Mouse (Mus musculus): ENCODE data around the gene Nat8f4.
"Not testable (repeated sequence)": the region's sequence is repeated elsewhere in the genome, so short reads cannot be mapped to it uniquely, and the experiment has no call there.

Nat8f4 gene

DNA sequence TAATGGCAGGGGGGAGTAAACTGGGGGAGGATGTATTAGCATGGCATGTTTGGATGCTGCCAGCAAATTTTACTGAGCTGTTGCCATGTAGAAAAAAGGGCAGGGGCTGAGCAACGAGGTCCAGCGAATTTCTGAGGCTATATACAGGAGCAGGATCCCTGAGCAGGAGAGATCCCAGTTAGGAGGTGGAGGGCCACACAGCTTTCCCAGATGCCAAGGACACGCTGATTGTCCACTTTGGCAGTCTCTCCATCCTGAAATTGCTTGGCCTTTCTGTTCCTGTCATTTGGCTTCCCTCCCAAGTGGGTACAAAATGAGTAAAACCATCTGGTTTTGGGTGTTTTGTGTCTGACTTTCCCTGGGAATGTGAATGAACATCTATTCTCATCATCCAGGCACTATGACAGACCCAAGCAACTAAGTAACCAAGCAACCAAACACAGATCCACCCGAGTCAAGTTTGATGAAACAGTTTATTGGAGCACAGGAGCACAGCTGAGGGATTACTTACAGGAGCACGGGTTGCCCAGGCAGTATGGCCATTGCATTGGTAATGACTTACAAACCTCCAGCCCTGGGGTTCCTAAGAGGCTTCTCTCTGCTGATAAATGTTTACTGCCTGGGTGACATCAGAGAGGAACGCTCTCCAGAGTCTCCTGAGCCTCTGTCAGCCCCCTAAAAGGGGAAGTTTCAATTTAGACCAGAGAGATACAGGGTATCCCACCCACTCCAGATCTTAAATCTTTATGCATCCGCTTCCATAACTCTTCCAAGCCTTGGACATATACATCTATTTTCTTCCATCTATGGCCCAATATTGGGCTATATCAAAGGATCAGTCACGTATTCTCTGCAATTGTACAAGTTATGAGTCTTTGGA, 5.8 kb downstream of the Nat8f4 start:
- not testable (repeated sequence) for DNase-seq (ENCODE audit: low spot score)

DNA sequence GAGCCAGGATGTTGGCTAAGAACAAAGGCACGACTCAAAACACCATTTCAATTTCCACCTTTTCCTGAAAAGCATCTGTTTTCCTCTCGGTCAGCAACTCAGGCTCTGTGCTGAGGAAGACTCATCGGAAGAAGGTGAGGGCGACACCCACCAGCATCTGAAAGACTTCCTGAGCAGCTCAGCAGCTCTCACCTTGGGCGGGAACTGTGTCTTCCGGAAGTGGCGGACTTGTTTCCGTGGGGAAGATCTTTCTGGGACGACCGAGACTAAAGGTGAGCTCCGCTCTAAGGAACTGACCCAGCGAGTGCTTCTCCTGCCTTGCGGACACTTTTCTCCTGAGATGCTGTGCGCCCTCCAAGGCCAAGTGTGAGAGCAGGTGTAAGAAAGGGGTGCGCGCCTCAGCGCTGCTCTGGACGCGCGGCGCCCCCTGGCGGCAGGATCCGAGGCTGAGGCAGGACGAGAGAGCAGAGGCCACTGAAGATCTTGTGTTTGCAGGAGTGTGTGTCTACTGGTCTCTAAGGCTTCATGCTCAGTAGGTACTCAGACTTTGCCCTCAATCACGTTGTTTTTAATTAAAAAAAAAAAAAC, 9.5 kb downstream of the Nat8f4 start:
- not testable (repeated sequence) for DNase-seq (ENCODE audit: low spot score)

DNA sequence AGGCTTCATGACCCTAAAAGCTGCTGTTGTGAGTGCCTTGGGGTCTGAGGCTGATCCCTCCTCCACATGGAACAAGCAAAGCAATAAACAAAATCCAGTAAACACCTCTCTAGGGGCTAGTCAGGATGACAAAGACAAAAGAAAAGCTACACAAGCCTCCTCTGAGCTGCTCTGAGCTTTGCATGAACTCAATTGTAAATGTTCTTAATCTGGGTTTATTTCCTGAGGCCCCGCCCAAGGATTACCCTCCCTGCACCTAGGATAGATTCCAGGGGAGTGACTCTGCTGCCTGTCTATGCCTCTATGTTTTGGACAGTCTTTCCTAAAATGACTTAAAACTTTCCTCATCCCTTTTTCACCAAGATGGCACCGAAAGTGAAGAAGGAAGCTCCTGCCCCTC, 15.7 kb downstream of the Nat8f4 start:
- DNase-seq (ENCODE audit: low spot score) = no peak

DNA sequence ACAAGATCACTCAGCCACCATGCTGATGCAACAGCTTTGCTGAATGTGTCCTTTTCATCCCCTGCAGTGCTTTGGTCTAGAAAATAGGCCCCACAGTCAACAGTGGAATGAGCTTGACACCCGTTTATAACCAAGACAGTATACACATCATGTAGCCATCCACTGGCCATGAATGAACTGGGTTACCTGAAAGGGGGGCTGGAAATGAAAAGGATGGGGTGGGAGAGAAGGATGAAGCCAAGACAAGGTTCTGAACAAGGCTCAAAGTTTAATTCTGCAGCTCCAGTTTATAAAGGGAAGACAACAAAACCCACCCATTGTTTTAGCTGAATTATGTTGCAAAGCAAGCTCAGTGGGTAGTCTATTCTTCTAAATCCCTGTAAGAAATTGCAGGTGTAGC, 20.4 kb downstream of the Nat8f4 start:
- no peak for DNase-seq (ENCODE audit: low spot score)

DNA sequence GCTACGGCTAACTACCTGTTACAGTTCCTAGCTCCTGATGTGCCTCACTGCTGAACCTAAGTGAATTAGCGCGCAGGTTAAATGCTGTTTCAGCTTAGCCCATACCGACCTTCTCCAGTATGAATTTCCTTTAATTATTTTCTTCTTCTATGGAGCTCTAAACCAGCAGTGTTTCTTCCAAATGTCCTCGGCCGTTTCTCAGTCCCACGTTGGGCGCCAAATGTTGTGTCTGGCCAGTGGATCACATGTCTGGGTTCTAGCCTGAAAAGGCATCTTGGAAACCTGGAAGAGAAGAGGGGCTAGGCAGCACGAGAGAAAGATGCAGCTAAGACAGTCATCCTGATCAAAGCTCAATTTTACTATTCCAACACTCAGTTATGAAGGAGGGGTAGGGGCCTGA, 21.4 kb downstream of the Nat8f4 start:
- not testable (repeated sequence) for DNase-seq (ENCODE audit: low spot score)

DNA sequence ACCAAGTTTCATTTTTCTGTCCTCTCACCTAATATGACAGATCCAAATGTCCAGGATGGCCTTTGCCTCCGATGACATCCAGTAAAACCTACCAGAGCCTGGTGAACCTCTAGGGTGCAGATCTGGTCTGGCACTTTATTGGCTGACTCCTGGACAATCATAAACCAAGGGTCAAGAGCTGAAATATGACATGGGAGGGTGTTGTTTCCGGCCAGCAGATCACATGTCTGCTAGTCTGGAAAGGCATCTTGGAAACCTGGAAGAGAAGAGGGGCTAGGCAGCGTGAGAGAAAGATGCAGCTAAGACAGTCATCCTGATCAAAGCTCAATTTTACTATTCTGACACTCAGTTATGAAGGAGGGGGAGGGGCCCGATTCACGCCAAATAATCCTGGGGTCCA, 35.7 kb downstream of the Nat8f4 start, which contains the start of gene Nat8f2:
Nat8f2 (minus strand) TSS at position 153 of the 400 bp plus-strand sequence.
- not testable (repeated sequence) for DNase-seq (ENCODE audit: low spot score)

DNA sequence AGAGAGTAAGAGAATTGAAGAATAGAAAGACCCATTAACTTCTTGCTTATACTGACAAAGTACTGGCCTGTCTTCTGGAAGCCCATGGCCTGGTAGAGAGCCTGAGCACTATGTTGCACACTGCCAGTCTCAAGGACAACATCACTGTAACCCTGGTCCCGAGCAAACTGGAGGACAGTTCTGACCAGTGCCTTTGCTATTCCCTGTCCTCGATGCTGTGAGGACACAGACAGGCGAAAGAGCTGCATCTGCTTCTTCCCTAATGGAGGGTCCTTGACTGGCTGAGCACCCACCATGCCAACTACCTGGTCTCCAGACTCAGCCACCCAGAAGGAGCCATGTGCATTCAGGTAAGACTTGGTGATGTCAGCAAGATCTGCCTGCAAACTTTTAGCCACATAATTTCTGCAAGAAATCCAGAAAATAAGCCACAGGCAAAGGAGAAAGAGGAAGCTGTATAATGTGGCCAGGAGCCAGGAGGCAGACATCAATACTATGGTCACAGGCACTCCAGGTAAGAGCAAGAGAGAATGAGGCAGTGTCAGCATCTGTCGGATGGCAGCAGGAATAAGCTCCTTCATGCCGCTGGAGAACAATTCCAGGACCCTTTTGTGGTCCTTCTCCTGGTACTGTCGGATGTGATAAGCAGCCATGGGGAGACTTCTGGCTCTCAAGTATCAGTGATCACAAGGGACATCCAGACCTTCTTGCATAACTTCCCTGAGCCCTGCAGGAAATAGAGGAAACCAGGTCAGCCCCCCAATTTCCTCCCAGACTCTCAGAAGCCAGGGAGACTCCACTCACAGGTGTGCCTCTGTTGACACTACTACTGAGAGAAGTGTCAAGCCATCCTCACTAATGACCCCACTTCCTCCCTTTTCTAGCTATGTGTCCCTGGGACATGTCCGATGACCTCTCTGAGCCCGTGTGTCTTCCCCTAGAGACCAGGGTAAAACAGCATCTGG, 36.7 kb downstream of the Nat8f4 start:
- no peak for DNase-seq (ENCODE audit: low spot score)

DNA sequence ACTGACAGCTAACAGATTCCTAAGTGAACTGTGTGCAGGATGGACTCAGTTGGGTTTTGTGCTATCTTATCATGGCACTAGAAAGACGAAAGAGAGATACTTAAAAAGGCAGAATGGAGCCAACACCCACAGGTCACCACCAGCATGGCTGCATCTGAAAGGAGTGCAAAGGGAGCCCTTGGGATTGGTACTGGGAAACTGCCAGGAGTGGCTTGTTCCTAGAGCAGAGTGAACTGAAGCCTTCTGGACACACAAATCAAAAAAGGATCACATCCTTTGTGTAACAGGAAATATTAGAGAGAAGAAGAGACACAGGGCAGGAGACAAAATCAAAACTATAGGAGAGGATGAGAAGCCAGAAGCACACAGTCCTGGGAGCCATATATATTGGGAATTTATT, 37.7 kb downstream of the Nat8f4 start:
- DNase-seq (ENCODE audit: low spot score) = not testable (repeated sequence)

DNA sequence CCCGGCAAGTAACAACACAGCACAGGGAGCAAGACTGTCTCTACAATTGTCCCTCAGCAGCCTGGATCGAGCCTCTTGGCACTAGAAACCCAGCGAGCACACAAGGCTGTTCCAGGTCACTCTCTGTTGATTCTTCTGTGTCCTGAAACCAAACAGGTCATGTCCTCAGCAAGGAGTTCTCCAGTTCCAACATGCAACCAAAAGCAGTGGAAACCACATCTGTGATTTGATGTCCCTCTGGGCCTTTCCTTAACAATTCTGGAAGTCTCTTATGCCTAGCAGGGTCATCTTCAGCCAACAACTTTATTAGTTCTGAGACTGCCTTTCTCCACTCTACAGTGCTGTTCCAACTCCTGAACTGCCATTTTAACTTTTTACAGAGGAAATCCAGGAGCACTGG, 38.5 kb downstream of the Nat8f4 start:
- not testable (repeated sequence) for DNase-seq (ENCODE audit: low spot score)

DNA sequence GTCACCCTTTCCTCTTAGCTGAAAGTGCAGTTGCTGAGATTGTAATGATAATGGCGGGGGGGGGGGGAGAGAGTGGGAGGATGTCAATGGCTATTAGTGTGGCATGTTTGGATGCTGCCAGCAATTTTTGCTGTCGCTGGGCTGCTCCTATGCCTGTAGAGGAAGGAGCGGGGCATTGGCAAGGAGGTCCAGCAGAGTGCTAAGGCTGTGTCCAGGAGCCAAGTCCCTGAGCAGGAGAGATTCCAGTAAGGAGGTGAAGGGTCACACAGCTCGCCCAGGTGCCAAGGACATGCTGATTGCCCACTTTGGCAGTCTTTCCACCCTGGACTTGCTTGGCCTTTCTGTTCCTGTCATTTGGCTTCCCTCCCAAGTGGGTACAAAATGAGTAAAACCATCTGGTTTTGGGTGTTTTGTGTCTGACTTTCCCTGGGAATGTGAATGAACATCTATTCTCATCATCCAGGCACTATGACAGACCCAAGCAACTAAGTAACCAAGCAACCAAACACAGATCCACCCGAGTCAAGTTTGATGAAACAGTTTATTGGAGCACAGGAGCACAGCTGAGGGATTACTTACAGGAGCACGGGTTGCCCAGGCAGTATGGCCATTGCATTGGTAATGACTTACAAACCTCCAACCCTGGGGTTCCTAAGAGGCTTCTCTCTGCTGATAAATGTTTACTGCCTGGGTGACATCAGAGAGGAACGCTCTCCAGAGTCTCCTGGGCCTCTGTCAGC, 39.6 kb downstream of the Nat8f4 start:
- DNase-seq (ENCODE audit: low spot score) = not testable (repeated sequence)

DNA sequence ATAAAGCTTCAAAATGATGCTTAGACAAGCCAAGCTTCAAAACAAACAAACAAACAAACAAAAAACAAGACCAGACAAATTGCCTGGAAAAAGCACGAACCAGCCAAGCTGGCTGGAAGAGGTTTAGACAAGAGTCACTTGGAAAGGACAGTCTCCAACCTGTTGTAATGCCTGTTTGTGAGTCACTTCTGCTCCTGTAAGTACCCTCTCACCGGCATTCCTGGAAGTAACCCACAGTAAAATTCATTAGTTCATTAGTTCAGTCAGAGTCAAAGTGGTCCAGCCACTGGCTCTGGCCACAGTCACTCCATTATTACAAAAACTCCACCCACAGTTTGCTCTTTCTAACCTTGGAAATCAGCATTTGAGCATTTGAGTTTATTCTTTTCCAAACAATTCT, 40.8 kb downstream of the Nat8f4 start:
- DNase-seq (ENCODE audit: low spot score) = no peak

DNA sequence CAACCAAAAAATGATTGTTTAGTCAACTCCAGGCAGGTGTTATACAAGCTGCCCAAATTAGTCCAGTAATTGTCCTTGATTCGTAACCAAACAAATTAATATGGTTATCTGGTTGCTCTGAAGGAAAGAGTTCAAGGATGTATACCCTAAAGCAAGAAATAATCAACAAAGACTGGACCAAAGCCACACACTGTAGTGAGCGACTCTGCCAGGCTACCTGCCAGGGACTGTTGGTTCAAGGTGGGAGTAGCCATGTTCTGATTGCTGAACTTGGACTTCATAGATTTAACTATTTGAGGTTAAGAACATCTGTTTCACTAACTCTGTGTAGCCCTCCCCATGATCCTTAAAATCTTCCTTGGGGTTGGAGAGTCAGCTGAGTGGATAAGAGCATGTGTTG, 41.5 kb downstream of the Nat8f4 start:
- no peak for DNase-seq (ENCODE audit: low spot score)

DNA sequence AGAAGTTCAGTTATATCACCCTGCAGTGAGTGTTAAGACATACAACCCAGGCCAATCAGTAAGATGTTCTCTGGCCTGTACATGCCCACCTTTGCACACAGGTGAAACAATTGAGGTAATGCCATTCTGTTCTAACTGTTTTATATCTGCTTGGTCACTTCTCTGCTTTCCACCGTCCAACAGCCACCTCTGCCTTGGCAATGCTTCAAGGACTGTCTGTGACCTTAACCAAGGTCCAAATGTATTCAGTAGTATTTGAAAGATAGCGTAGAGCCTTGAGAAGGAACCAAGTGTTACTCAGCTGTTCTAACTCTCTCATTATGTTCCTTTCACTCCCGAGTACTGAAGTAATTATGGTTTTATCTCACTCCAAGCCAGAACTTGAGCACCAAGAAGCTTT, 42.1 kb downstream of the Nat8f4 start:
- no peak for DNase-seq (ENCODE audit: low spot score)

DNA sequence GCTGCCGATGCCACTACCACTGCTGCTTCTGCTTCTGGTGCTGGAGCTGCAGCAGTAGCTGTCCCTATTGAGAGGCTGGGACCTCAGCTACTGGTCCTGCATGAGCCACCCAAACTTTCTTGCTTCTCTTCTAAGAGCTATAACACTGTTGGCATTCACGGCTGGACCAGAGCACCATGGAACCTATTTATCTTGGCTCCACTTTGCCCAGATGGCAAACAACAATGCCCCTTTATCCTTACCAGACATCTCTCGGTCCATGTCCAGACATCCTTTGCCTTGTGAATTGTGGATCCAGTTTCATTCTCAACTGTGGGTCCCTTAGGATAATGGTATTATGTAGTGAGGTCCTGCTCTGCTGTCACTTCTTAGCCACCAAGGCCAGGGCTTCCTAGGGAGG, 43.4 kb downstream of the Nat8f4 start:
- no peak for DNase-seq (ENCODE audit: low spot score)

DNA sequence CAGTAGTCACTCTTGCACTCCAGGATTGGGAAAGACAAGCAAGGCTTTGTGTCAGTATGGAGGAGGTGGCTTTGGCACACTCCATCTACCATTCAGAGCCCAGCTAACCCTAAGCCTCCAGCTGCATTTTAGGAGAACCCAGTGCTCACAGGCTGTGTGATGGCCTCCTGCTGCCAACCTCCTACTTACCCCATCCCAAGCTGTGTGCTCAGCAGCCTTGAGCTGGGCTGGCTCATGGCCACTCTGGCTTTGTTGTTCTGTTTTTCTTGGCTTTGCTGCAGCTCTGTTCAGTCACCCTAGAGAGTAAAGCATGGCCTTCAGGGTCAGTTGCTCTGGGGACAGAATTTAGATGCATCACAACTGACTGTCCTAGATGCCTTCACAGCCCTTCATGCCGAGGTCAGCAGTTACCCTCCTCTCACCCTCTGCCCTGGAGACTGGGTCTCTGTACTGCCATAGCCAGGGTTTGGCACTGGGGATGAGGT, 48.4 kb downstream of the Nat8f4 start:
- DNase-seq (ENCODE audit: low spot score) = no peak

DNA sequence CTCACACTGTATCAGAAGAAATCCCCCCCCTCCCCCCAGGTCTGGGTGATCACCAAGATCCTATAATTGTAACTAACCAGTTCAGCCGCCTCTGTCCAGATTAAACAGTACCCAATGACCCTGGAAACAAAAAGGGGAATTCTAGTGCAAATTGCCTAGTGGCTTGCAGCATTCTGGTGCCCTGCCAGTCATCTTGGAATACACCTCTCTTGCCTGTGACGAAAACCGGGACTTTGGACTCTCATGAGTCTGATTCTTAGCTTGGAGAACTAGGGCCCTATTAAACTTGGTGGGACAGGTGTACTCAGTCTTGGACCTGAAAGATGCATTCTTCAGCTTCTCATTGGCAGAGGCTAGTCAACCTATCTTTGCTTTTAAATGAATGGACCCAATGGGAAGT, 51.2 kb downstream of the Nat8f4 start:
- DNase-seq (ENCODE audit: low spot score) = no peak

DNA sequence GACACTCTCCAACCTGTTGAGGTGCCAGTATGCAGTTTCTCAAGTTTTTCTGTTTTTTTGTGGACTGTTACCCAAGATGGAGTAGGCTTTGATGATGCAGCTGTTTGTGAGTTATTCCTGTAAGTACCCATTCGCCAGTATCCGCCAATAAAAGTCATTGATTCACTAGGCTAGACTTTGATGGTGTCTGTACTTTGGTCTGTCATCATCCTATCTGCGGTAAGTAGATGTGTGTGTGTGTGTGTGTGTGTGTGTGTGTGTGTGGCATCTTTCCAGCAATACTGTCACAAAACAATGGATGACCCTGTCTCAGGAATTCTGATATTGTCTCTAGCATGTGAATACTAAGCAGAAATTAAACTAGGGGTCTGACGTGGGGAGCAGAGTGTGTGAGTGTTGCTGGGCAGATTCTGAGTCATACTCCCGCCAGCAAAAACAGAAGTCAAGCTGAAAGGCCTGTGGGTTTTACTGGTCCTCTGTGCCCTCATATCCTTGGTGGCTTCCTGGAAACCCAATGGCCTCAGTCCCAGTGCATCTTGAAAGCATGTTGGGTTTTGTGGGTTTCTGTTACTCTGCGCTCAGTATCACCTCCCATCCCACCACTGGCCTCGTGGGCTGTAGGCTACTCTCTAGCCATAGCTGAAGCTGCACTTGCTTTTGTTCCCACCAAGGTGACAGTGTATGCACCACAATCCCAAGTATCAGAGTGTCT, 53.5 kb downstream of the Nat8f4 start:
- no peak for DNase-seq (ENCODE audit: low spot score)

DNA sequence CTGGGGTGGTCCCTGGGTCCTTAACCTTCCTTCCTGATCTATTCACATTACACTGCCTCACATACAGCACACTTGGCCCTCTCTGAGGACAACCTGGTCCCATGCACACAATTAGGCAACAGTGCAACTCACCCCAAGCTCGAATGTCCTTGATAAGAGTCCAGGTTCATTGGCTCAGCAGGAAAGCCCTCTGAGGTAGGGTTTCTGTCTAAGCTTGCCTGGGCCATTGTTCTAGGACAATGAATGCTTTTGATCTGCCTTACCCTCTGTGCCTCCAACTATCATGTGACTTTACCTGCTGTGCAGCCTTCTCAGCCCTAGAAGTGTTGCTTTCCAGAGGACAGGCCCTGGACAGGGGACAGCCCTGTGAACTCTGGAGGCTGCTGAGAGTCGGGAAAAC, 55.4 kb downstream of the Nat8f4 start:
- no peak for DNase-seq (ENCODE audit: low spot score)

Measured in embryo, embryonic 10.5 days (tissue).